Mouse (Mus musculus): ENCODE data around the gene Atn1.

GRCm38 (mm10) chr6:124779984-124780416 is 23.7 kb upstream of the Atn1 start:
- TF ChIP-seq CTCF (conservative IDR thresholded peaks at IDR 0.05; ENCODE audit: insufficient read depth, insufficient read length, low read depth, low read length), result no peak
- TF ChIP-seq POLR2A (IDR thresholded peaks at IDR 0.05; ENCODE audit: low read depth, low read length), result no peak
